Mouse (Mus musculus) hindbrain, postnatal 0 days (tissue): ENCODE results near the gene Ovol3. TPM values are rescaled to one million over a fixed set of nuclear protein-coding genes. Genes with fewer than 3 reads are reported as not detected.

Source experiments
- ATAC-seq: fragments of 200-750 bp; cut with Nextera tagmentation; 2 replicates; pipeline ENCODE4 v1.8.0; 2017; ENCODE audit warnings: mild to moderate bottlenecking, moderate TSS enrichment, moderate library complexity
- DNase-seq: peaks from one replicate; pipeline ENCODE4 v3.0.0-alpha.2; 2015; ENCODE audit warnings: low spot score
- H3K27ac ChIP-seq: fragments of 300-500 bp; sonication (generic); 2 replicates; pipeline ENCODE4 v1.5.1; 2014; ENCODE audit warnings: mild to moderate bottlenecking
- H3K27me3 ChIP-seq: fragments of 300-500 bp; sonication (generic); 2 replicates; pipeline ENCODE4 v1.6.1; 2014; ENCODE audit warnings: low read length, mixed read lengths; ENCODE audit not compliant: insufficient read depth
- H3K36me3 ChIP-seq: fragments of 300-500 bp; sonication (generic); 2 replicates; pipeline ENCODE4 v1.6.1; 2014; ENCODE audit warnings: low read length, mixed read lengths; ENCODE audit not compliant: insufficient read depth
- H3K4me1 ChIP-seq: fragments of 300-500 bp; sonication (generic); 2 replicates; pipeline ENCODE4 v1.6.1; 2014; ENCODE audit warnings: antibody characterized with exemption, low read length, mixed read lengths; ENCODE audit not compliant: insufficient read depth
- H3K4me2 ChIP-seq: fragments of 300-500 bp; sonication (generic); 2 replicates; pipeline ENCODE4 v1.6.1; 2014; ENCODE audit warnings: low read depth, mild to moderate bottlenecking, low read length, moderate library complexity, mixed read lengths
- H3K4me3 ChIP-seq: fragments of 300-500 bp; sonication (generic); 2 replicates; pipeline ENCODE4 v1.5.1; 2014; ENCODE audit warnings: low read length
- H3K9ac ChIP-seq: fragments of 300-500 bp; sonication (generic); replicated peaks from 2 replicates; pipeline ENCODE4 v1.6.1; 2014; ENCODE audit warnings: mild to moderate bottlenecking, low read length, moderate library complexity, mixed read lengths
- H3K9me3 ChIP-seq: fragments of 300-500 bp; sonication (generic); 2 replicates; pipeline ENCODE4 v1.6.1; 2016; ENCODE audit warnings: low read length, mixed read lengths
- CTCF ChIP-seq: IDR thresholded peaks from 2 replicates; pipeline ENCODE4 v1.5.1; 2016; ENCODE audit warnings: antibody characterized with exemption, control low read depth, low read depth
- WGBS: fragments of 180-500 bp; shearing (Covaris S2); extraction: QIAGEN DNeasy Blood & Tissue Kit; methylation state at CpG from one replicate; pipeline ENCODE4 v1.1.7; 2014; 5-methylcytosine and 5-hydroxymethylcytosine counted together
- polyA plus RNA-seq: library from polyadenylated mRNA; unstranded; fragments of >200 nt; fragmentation: Nextera tagmentation; extraction: Ambion mirVana; gene quantifications from 2 replicates; pipeline ENCODE4 v1.2.1, GENCODE M21; 2015
- total RNA-seq: library from RNA; depleted of rRNA; stranded (reverse); fragments of >200 nt; gene quantifications from 2 replicates; pipeline ENCODE4 v1.2.3, GENCODE M21; 2014; rRNA removed

Gene Ovol3
- total and polyA plus RNA-seq, 2 experiments from 2014 or later: not detected

- ATAC-seq: no peak
- Histone ChIP-seq H3K9me3 (no peaks in the 10 kb centered on the region), H3K9ac (peak overlapping the region; percentile 83), H3K27me3 (no peaks in the 10 kb centered on the region), H3K4me2 (peak overlapping the region; percentile 68), H3K27ac (no peak overlapping the region), H3K36me3 (peaks cover 23% of the 10 kb centered on the region), H3K4me1 (0 out of 2 replicates have a peak, but pooled peaks cover 4% of the 10 kb centered on the region), H3K4me3 (peak overlapping the region; percentile 85)
- DNase-seq: no peak
- no peak for TF ChIP-seq CTCF
- WGBS: 31% methylated on average over 9 of the region's 9 CpGs
Measured at GRCm38 (mm10) chr7:30193013-30193412, 42.5 kb downstream of the Ovol3 start.

DNA sequence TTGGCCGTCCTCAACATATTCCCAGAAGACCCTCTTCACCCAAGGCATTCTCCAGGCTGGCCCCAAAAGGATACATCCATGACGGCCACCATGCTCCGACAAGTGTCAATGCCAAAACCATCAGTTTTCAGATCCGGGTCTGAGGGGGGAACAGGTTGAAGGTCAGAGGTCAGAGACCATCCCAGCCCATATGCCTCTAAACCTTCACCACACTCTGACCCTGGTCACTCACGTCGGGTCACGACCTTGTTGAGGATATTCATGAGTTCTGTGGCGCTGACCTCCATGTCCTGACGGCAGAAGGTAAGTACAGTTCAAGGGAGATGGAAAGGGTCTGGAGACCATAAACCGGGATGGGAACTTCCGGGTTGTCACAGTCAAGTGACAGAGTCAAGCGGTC lies 43.4 kb downstream of the Ovol3 start:
- H3K4me3 ChIP-seq: no peak overlapping the region
- H3K9me3 ChIP-seq: no peaks in the 10 kb centered on the region
- DNase-seq (no peak), ATAC-seq (no peak)
- no peak overlapping the region for H3K27ac ChIP-seq
- 0 out of 2 replicates have a peak, but pooled peaks cover 4% of the 10 kb centered on the region for H3K4me1 ChIP-seq
- no peaks in the 10 kb centered on the region for H3K27me3 ChIP-seq
- peaks cover 32% of the 10 kb centered on the region for H3K36me3 ChIP-seq
- TF ChIP-seq CTCF: no peak
- H3K4me2 ChIP-seq: no peak overlapping the region
- no peak overlapping the region for H3K9ac ChIP-seq
- WGBS: 92% methylated on average over 12 of the region's 12 CpGs

DNA sequence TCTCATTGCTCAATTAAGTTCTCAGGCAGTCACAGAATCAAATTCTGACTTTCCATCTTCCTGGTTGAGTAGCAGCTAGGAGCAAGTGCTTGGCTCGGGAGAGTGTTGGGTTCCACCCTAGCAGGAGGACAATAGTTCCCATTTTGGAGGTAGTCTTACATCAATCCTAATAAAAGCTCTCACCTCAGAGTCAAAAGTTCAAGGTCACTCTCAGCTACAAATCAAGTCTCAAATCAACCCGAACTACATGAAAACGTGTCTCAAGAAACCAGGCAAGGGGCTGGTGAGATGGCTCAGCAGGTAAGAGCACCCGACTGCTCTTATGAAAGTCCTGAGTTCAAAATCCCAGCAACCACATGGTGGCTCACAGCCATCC lies 46.4 kb downstream of the Ovol3 start:
- DNase-seq (no peak), ATAC-seq (no peak)
- 91% methylated on average over 4 of the region's 4 CpGs for WGBS
- Histone ChIP-seq H3K9ac (no peak overlapping the region), H3K4me3 (no peak overlapping the region), H3K4me1 (peaks cover 4% of the 10 kb centered on the region; the same call in 1 of the 2 replicates), H3K9me3 (no peaks in the 10 kb centered on the region), H3K36me3 (peaks cover 48% of the 10 kb centered on the region), H3K27me3 (no peaks in the 10 kb centered on the region), H3K27ac (no peak overlapping the region), H3K4me2 (no peak overlapping the region)
- no peak for TF ChIP-seq CTCF

GRCm38 (mm10) chr7:30188344-30189115 lies 47.0 kb downstream of the Ovol3 start:
- Histone ChIP-seq H3K4me2 (no peak overlapping the region), H3K4me3 (no peak overlapping the region), H3K27ac (no peak overlapping the region), H3K9me3 (no peaks in the 10 kb centered on the region), H3K27me3 (no peaks in the 10 kb centered on the region), H3K9ac (no peak overlapping the region), H3K36me3 (peaks cover 48% of the 10 kb centered on the region), H3K4me1 (peaks cover 7% of the 10 kb centered on the region; the same call in 1 of the 2 replicates)
- TF ChIP-seq CTCF: no peak
- WGBS: 90% methylated on average over 12 of the region's 12 CpGs
- DNase-seq: no peak
- ATAC-seq: no peak

GRCm38 (mm10) chr7:30184641-30185348 lies 50.7 kb downstream of the Ovol3 start:
- WGBS: 73% methylated on average over 13 of the region's 13 CpGs
- no peak overlapping the region for H3K27ac ChIP-seq

DNA sequence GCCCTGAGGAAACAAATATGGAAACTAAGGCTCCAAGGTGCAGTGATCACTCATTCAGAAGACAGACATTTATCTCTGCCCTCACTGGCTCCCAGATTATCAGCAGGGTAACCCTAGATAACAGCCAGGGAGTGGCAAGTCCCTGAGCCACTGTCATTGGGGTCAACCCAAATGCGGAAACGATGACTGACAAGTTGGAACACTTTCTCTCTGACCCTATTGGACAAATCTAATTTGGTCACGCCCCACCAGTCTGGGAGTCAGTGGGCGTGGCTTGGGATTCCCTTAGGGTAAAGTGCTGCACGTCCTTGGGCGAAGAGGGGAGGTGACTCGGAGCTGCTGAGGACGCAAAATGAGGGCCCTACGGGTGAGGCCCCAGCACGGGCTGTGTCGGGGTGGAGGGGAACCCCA lies 51.6 kb downstream of the Ovol3 start, which contains the start of gene Cox7a1:
Gene Cox7a1, plus strand, starts transcription at position 266 of the 411 bp plus-strand sequence.
- TF ChIP-seq CTCF: no peak
- Histone ChIP-seq H3K36me3 (peaks cover 34% of the 10 kb centered on the region), H3K4me2 (peak within 1 kb of the TSS; percentile 50), H3K4me3 (peak within 1 kb of the TSS; percentile 15), H3K4me1 (peaks cover 3% of the 10 kb centered on the region; the same call in 1 of the 2 replicates), H3K27ac (no peak within 1 kb of the TSS), H3K9ac (no peak within 1 kb of the TSS), H3K9me3 (no peaks in the 10 kb centered on the region), H3K27me3 (no peaks in the 10 kb centered on the region)
- WGBS: 3% methylated on average over 11 of the region's 11 CpGs
- DNase-seq: peak; percentile 74
- peak; percentile 56 for ATAC-seq

More at GRCm38 (mm10) chr7:30184641-30185348, 50.7 kb downstream of the Ovol3 start:
- H3K27me3 ChIP-seq: no peaks in the 10 kb centered on the region
- no peak overlapping the region for H3K4me2 ChIP-seq
- no peaks in the 10 kb centered on the region for H3K9me3 ChIP-seq
- DNase-seq: peak; percentile 1
- TF ChIP-seq CTCF: no peak
- H3K4me1 ChIP-seq: peaks cover 3% of the 10 kb centered on the region; the same call in 1 of the 2 replicates
- ATAC-seq: no peak
- no peak overlapping the region for H3K9ac ChIP-seq
- no peak overlapping the region for H3K4me3 ChIP-seq
- H3K36me3 ChIP-seq: peaks cover 36% of the 10 kb centered on the region

Other genes with a start within 250 kb of the Ovol3 start
- gene Zfp14, start 184.3 kb downstream of the Ovol3 start, total RNA-seq: 8.4 and 10.1 TPM in 2 replicates
- 5.9 and 6.7 TPM in 2 replicates for gene Zfp14, start 184.3 kb downstream of the Ovol3 start, polyA plus RNA-seq
- 2.8 and 5.4 TPM in 2 replicates for gene Zfp82, start 162.8 kb downstream of the Ovol3 start, total RNA-seq
- gene Zfp82, start 162.8 kb downstream of the Ovol3 start, polyA plus RNA-seq: 4.0 and 4.2 TPM in 2 replicates
- gene Gm26920, start 145.3 kb downstream of the Ovol3 start, total RNA-seq: not detected in 2 replicates
- gene Gm26920, start 145.3 kb downstream of the Ovol3 start, polyA plus RNA-seq: 1.6 and 2.5 TPM in 2 replicates
- gene Zfp566, start 145.2 kb downstream of the Ovol3 start, total RNA-seq: 2.3 and 2.8 TPM in 2 replicates
- gene Zfp566, start 145.2 kb downstream of the Ovol3 start, polyA plus RNA-seq: 13.7 and 15.5 TPM in 2 replicates
- 26.8 and 27.4 TPM in 2 replicates for gene Zfp260, start 140.9 kb downstream of the Ovol3 start, total RNA-seq
- 47.7 and 49.4 TPM in 2 replicates for gene Zfp260, start 140.9 kb downstream of the Ovol3 start, polyA plus RNA-seq
- gene Zfp382, start 113.8 kb downstream of the Ovol3 start, total RNA-seq: 7.5 and 12.7 TPM in 2 replicates
- gene Zfp382, start 113.8 kb downstream of the Ovol3 start, polyA plus RNA-seq: 11.9 and 13.2 TPM in 2 replicates
- 40.6 and 46.4 TPM in 2 replicates for gene Zfp146, start 66.0 kb downstream of the Ovol3 start, total RNA-seq
- gene Zfp146, start 66.0 kb downstream of the Ovol3 start, polyA plus RNA-seq: 10.0 and 10.2 TPM in 2 replicates
- not detected in 2 replicates for gene Cox7a1, start 51.6 kb downstream of the Ovol3 start, total RNA-seq
- gene Cox7a1, start 51.6 kb downstream of the Ovol3 start, polyA plus RNA-seq: 8.1 and 9.7 TPM in 2 replicates
- 289 and 322 TPM in 2 replicates for gene Capns1, start 36.9 kb downstream of the Ovol3 start, total RNA-seq
- 83.8 and 84.6 TPM in 2 replicates for gene Capns1, start 36.9 kb downstream of the Ovol3 start, polyA plus RNA-seq
- 65.9 and 98.4 TPM in 2 replicates for gene Polr2i, start 3.8 kb downstream of the Ovol3 start, total RNA-seq
- gene Polr2i, start 3.8 kb downstream of the Ovol3 start, polyA plus RNA-seq: 177 and 189 TPM in 2 replicates
- 123 and 129 TPM in 2 replicates for gene Tbcb, start 3.5 kb downstream of the Ovol3 start, total RNA-seq
- gene Tbcb, start 3.5 kb downstream of the Ovol3 start, polyA plus RNA-seq: 466 and 473 TPM in 2 replicates
- 1.0 TPM in 1 of 2 replicates, not detected in the other for gene Thap8, start 44.4 kb upstream of the Ovol3 start, total RNA-seq
- 0.52 and 0.76 TPM in 2 replicates for gene Thap8, start 44.4 kb upstream of the Ovol3 start, polyA plus RNA-seq
- 4.3 and 7.0 TPM in 2 replicates for gene Wdr62, start 44.7 kb upstream of the Ovol3 start, total RNA-seq
- 3.7 and 4.0 TPM in 2 replicates for gene Wdr62, start 44.7 kb upstream of the Ovol3 start, polyA plus RNA-seq
- gene Clip3, start 56.0 kb upstream of the Ovol3 start, total RNA-seq: 144 and 172 TPM in 2 replicates
- gene Clip3, start 56.0 kb upstream of the Ovol3 start, polyA plus RNA-seq: 106 and 118 TPM in 2 replicates
- gene Alkbh6, start 73.0 kb upstream of the Ovol3 start, total RNA-seq: 75.4 and 116 TPM in 2 replicates
- gene Alkbh6, start 73.0 kb upstream of the Ovol3 start, polyA plus RNA-seq: 129 and 131 TPM in 2 replicates
- 13.2 and 16.5 TPM in 2 replicates for gene Syne4, start 79.1 kb upstream of the Ovol3 start, total RNA-seq
- gene Syne4, start 79.1 kb upstream of the Ovol3 start, polyA plus RNA-seq: 11.4 and 12.6 TPM in 2 replicates
- gene E130208F15Rik, start 86.0 kb upstream of the Ovol3 start, total RNA-seq: 1.8 TPM in 1 of 2 replicates, not detected in the other
- gene E130208F15Rik, start 86.0 kb upstream of the Ovol3 start, polyA plus RNA-seq: 0.79 TPM in 1 of 2 replicates, not detected in the other
- gene Sdhaf1, start 88.2 kb upstream of the Ovol3 start, total RNA-seq: 12.9 and 14.7 TPM in 2 replicates
- gene Sdhaf1, start 88.2 kb upstream of the Ovol3 start, polyA plus RNA-seq: 17.8 and 19.3 TPM in 2 replicates
- 45.9 and 47.4 TPM in 2 replicates for gene Lrfn3, start 127.0 kb upstream of the Ovol3 start, total RNA-seq
- gene Lrfn3, start 127.0 kb upstream of the Ovol3 start, polyA plus RNA-seq: 17.5 and 18.1 TPM in 2 replicates
- gene Tyrobp, start 178.0 kb upstream of the Ovol3 start, total RNA-seq: 37.3 and 59.9 TPM in 2 replicates
- gene Tyrobp, start 178.0 kb upstream of the Ovol3 start, polyA plus RNA-seq: 50.3 and 56.1 TPM in 2 replicates
- gene Hcst, start 184.1 kb upstream of the Ovol3 start, total RNA-seq: not detected in 2 replicates
- 0.84 and 1.0 TPM in 2 replicates for gene Hcst, start 184.1 kb upstream of the Ovol3 start, polyA plus RNA-seq
- gene Nfkbid, start 186.0 kb upstream of the Ovol3 start, total RNA-seq: 1.9 and 3.7 TPM in 2 replicates
- gene Nfkbid, start 186.0 kb upstream of the Ovol3 start, polyA plus RNA-seq: 2.1 TPM in 2 replicates
- gene Aplp1, start 209.8 kb upstream of the Ovol3 start, total RNA-seq: 840 and 852 TPM in 2 replicates
- 617 and 682 TPM in 2 replicates for gene Aplp1, start 209.8 kb upstream of the Ovol3 start, polyA plus RNA-seq
- 10.7 and 14.7 TPM in 2 replicates for gene Kirrel2, start 222.0 kb upstream of the Ovol3 start, total RNA-seq
- 4.4 and 5.8 TPM in 2 replicates for gene Kirrel2, start 222.0 kb upstream of the Ovol3 start, polyA plus RNA-seq
- gene Nphs1, start 222.6 kb upstream of the Ovol3 start, total RNA-seq: 2.3 and 2.4 TPM in 2 replicates
- gene Nphs1, start 222.6 kb upstream of the Ovol3 start, polyA plus RNA-seq: 0.50 and 1.0 TPM in 2 replicates